Mouse (Mus musculus) lung, adult 2 months (tissue): ENCODE results near the gene Lrig2.

Experiments used
- CTCF ChIP-seq: fragments of 200-500 bp; IDR thresholded peaks from 2 replicates; pipeline ENCODE4 v1.5.1; 2011; ENCODE audit warnings: mild to moderate bottlenecking, low read length, control low read depth; ENCODE audit not compliant: insufficient read depth
- POLR2A ChIP-seq: fragments of 200-500 bp; IDR thresholded peaks from 2 replicates; pipeline ENCODE4 v1.6.1; 2011; ENCODE audit warnings: low read depth, mild to moderate bottlenecking, control low read depth, low read length, borderline replicate concordance; ENCODE audit errors: extremely low read depth

DNA sequence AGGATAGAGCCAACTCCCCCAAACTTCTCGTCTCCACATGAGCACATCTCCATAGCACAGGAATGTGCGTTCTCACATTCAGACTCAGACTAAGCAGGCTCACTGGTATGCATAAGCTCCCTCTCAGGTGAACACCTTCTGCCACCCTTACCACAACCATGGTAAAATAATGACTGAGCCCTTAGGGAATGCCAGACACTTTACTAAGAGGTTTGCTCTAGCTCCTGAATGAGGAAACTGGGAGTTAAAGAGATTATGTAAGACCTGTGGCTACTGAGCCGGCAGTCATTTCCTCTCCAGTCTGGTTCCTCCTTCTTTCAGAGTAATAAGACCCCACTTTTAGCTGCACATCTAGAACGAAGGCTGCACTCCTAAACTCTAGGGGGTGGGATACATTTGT, 108.1 kb downstream of the Lrig2 start:
- TF ChIP-seq CTCF (no peak), POLR2A (no peak)
